Mouse (Mus musculus) spleen, postnatal 14 days (tissue): ENCODE data around the gene Cdh13.

Experiments
- DNase-seq, 2 experiments: peaks; one replicate each; pipeline ENCODE4 v3.0.0; 2021 to 2022; ENCODE audit warnings: low spot score in 2 of 2

Gene Cdh13

GRCm38 (mm10) chr8:118565887-118566747, 282.6 kb downstream of the Cdh13 start:
- DNase-seq = no peak

- DNase-seq = no peak
These were observed 285.8 kb downstream of the Cdh13 start for GRCm38 (mm10) chr8:118569366-118569765.

GRCm38 (mm10) chr8:118581256-118581655, 297.7 kb downstream of the Cdh13 start:
- no peak for DNase-seq

GRCm38 (mm10) chr8:118582185-118582584, 298.7 kb downstream of the Cdh13 start:
- no peak for DNase-seq

GRCm38 (mm10) chr8:118587981-118588380, 304.4 kb downstream of the Cdh13 start:
- no peak for DNase-seq

- no peak for DNase-seq
These were observed 313.3 kb downstream of the Cdh13 start for GRCm38 (mm10) chr8:118596816-118597215.

- no peak for DNase-seq
These were observed 317.8 kb downstream of the Cdh13 start for GRCm38 (mm10) chr8:118601376-118601775.

GRCm38 (mm10) chr8:118602074-118602473, 318.5 kb downstream of the Cdh13 start:
- DNase-seq = no peak

- DNase-seq = no peak
These were observed 328.0 kb downstream of the Cdh13 start for GRCm38 (mm10) chr8:118611551-118611950.

- no peak for DNase-seq
These were observed 334.7 kb downstream of the Cdh13 start for GRCm38 (mm10) chr8:118618195-118618594.

- DNase-seq = no peak
These were observed 342.9 kb downstream of the Cdh13 start for GRCm38 (mm10) chr8:118626425-118626824.

GRCm38 (mm10) chr8:118627737-118628136, 344.2 kb downstream of the Cdh13 start:
- no peak for DNase-seq

GRCm38 (mm10) chr8:118628702-118629101, 345.2 kb downstream of the Cdh13 start:
- DNase-seq = no peak

GRCm38 (mm10) chr8:118635296-118636060, 351.9 kb downstream of the Cdh13 start:
- DNase-seq = no peak

- no peak for DNase-seq
These were observed 356.1 kb downstream of the Cdh13 start for GRCm38 (mm10) chr8:118639606-118640005.

- DNase-seq = no peak
These were observed 358.3 kb downstream of the Cdh13 start for GRCm38 (mm10) chr8:118641799-118642198.

- no peak for DNase-seq
These were observed 365.4 kb downstream of the Cdh13 start for GRCm38 (mm10) chr8:118648801-118649537.

- no peak for DNase-seq
These were observed 366.4 kb downstream of the Cdh13 start for GRCm38 (mm10) chr8:118649981-118650380.

- DNase-seq = no peak
These were observed 378.7 kb downstream of the Cdh13 start for GRCm38 (mm10) chr8:118662001-118662829.

GRCm38 (mm10) chr8:118665081-118665480, 381.5 kb downstream of the Cdh13 start:
- no peak for DNase-seq

- no peak for DNase-seq
These were observed 384.2 kb downstream of the Cdh13 start for GRCm38 (mm10) chr8:118667736-118668135.
